Mouse (Mus musculus): ENCODE measurements around the gene Phf6.
"Not testable (repeated sequence)": the region's sequence is repeated elsewhere in the genome, so short reads cannot be mapped to it uniquely, and the experiment has no call there.

Phf6 gene

DNA sequence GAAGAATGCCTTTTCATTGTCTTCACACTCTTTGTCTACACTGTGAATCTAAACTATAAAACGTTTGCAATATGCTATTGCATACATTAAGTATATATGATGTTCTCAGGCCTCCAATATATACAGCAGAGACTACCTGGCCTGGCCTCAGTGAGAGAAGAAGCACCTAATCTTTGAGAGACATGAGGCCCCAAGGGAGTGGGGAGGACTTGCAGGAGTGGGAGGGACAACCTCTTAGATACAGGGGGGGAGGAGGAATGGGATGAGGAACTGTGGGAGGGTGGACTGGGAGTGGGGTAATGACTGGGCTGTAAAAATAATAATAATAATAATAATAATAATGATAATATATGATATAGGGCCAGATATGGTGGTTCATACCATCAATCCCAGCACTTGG is 66.5 kb downstream of the Phf6 start:
- DNase-seq (ENCODE audit: low spot score in 2 of 2), result no peak

DNA sequence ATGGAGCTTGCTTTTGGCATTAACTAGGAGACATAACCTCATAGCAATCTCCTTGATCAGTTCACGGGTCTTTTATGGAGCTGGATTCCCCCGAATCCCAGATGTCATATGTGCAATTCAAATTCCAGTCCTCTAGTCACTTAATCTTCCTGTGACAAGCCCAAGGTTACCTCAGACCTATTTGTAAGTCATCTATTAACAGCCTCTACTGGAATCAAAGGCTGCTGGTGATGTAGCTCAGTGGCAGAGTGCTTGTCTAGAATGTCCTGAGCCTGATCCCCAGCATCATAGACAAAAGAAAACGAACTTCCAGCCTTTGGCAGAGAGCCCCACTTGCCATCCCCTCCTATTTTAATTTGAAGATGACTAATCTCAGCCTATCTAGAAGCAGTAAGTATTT is 69.3 kb downstream of the Phf6 start:
- no peak for DNase-seq (ENCODE audit: low spot score in 2 of 2)

DNA sequence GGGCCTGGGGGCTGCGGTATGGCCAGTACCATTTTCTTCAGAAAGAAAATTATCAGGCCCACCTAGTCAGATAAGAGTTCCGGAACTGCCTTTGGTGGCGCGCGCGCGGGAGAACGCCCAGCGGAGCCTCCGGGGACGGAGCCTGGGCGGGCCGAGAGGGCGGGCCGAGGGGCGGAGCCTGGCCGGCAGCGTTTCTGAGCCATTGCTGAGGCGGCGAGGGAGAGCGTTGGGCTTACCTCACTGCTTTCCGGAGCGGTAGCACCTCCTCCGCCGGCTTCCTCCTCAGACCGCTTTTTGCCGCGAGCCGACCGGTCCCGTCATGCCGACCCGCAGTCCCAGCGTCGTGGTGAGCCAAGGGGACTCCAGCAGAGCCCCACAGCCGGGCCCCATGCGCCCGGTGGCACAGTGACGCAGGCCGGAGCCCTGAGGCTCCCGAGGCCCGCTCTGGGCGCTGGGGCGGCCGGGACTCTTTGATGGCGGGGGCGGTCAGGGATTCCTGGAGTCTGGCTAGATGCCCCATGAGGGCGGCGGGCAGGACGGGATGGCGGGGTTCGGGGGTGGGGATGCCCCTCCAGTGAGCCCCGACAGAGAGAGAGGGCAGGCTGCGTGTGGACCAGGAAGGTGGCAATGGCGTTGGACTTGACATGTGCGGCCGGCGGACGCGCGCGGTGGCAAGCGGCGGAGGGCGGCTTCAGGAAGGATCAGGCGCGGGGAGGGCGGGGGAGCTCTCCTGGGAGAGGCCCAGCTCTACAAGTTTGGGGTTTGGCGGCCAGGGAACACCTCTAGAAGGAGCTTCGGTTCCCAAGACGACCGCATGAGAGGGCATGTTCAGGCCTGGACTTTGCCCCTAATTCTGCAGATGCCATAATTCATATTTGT is 76.1 kb downstream of the Phf6 start, which contains the start of gene Hprt:
Gene Hprt, plus strand, starts transcription at position 233 of the 879 bp plus-strand sequence.
- DNase-seq (ENCODE audit: low spot score in 2 of 2), result peak; percentile 74 to 79

- not testable (repeated sequence) for DNase-seq (ENCODE audit: low spot score in 2 of 2)
Observed at GRCm38 (mm10) chrX:52994726-52995125, 82.7 kb downstream of the Phf6 start.

DNA sequence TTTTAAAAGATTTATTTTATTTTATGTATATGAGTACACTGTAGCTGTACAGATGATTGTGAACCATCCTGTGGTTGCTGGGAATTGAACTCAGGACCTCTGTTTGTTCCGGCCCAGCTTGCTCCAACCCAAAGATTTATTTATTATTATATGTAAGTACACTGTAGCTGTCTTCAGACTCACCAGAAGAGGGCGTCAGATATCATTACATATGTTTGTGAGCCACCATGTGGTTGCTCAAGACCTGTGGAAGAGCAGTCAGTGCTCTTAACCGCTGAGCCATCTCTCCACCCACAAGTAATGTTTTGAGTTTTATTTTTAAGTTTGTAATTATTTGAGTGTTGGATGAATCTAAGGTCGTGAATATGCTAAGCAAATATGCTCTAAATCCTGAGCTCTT is 92.8 kb downstream of the Phf6 start:
- DNase-seq (ENCODE audit: low spot score in 2 of 2), result not testable (repeated sequence)

- no peak for DNase-seq (ENCODE audit: low spot score in 2 of 2)
Observed at GRCm38 (mm10) chrX:53006062-53006461, 94.0 kb downstream of the Phf6 start.
